Mouse (Mus musculus) erythroblast, adult 5-6 weeks (primary cell): ENCODE results near the gene Fzd5. TPM values are rescaled to one million over a fixed set of nuclear protein-coding genes. Genes with fewer than 3 reads are reported as not detected.
A peak's percentile ranks its signal among the peaks of the same experiment; 100 is the strongest.

Experiments
- ATAC-seq: replicated peaks from 2 replicates; pipeline ENCODE4 v1.8.0; 2016; ENCODE audit warnings: moderate number of reproducible peaks, mild to moderate bottlenecking, moderate TSS enrichment, inconsistent platforms; ENCODE audit not compliant: poor library complexity, low FRiP score, severe bottlenecking
- total RNA-seq, 2 experiments: library from RNA; stranded (forward) in 1 of 2; stranded (reverse) in 1 of 2; fragments of 150-400 nt in 1 of 2; fragments of 200-764, 138-1000 nt in 1 of 2; gene quantifications; 2 replicates each; pipeline versions ENCODE4 v1.2.3 to v1.2.4; 2015 to 2017; ENCODE audit warnings: low replicate concordance in 2 of 2

The Fzd5 gene
- total RNA-seq, 2 experiments from 2014 or later = 4.3 to 5.0 TPM

- peak; percentile 98 for ATAC-seq
These were observed 47.1 kb downstream of the Fzd5 start, which contains the start of gene Ccnyl1 for GRCm38 (mm10) chr1:64690213-64691013. Gene Ccnyl1, plus strand, starts transcription at chr1:64690455.

GRCm38 (mm10) chr1:64689561-64690212, 47.9 kb downstream of the Fzd5 start:
- peak; percentile 15; the same call in 1 of the 2 replicates for ATAC-seq

GRCm38 (mm10) chr1:64688046-64688445, 49.5 kb downstream of the Fzd5 start:
- no peak for ATAC-seq

- no peak for ATAC-seq
These were observed 53.1 kb downstream of the Fzd5 start for GRCm38 (mm10) chr1:64684440-64684839.

GRCm38 (mm10) chr1:64683039-64683438, 54.5 kb downstream of the Fzd5 start:
- ATAC-seq = no peak

GRCm38 (mm10) chr1:64681499-64681898, 56.1 kb downstream of the Fzd5 start:
- ATAC-seq = no peak

Other genes starting within 250 kb of the Fzd5 start
- 20.6 and 34.9 TPM in 2 replicates for gene Creb1, start 205.1 kb downstream of the Fzd5 start, total RNA-seq (2015; ENCODE audit: low replicate concordance)
- gene Creb1, start 205.1 kb downstream of the Fzd5 start, total RNA-seq (2017; ENCODE audit: low replicate concordance) = 18.1 and 42.5 TPM in 2 replicates
- gene Mettl21a, start 120.5 kb downstream of the Fzd5 start, total RNA-seq (2015; ENCODE audit: low replicate concordance) = 1.9 TPM in 1 of 2 replicates, not detected in the other
- gene Mettl21a, start 120.5 kb downstream of the Fzd5 start, total RNA-seq (2017; ENCODE audit: low replicate concordance) = 2.0 and 4.7 TPM in 2 replicates
- gene Ccnyl1, start 47.3 kb downstream of the Fzd5 start, total RNA-seq (2015; ENCODE audit: low replicate concordance) = 2.5 and 2.9 TPM in 2 replicates
- 1.4 and 6.6 TPM in 2 replicates for gene Ccnyl1, start 47.3 kb downstream of the Fzd5 start, total RNA-seq (2017; ENCODE audit: low replicate concordance)
- gene Plekhm3, start 219.1 kb upstream of the Fzd5 start, total RNA-seq (2015; ENCODE audit: low replicate concordance) = 6.5 and 7.5 TPM in 2 replicates
- gene Plekhm3, start 219.1 kb upstream of the Fzd5 start, total RNA-seq (2017; ENCODE audit: low replicate concordance) = 3.7 and 7.4 TPM in 2 replicates